Mouse (Mus musculus): ENCODE data around the gene Fbxl15. TPM values are rescaled to one million over a fixed set of nuclear protein-coding genes. Genes with fewer than 3 reads are reported as not detected.

Fbxl15 gene
- polyA plus RNA-seq (2014; fragmentation: Nextera tagmentation; extraction: Ambion mirVana): 10.9 and 15.1 TPM in 2 replicates

- H3K36me3 ChIP-seq (ENCODE audit: control insufficient read depth, insufficient read depth, low read length): peaks cover 2% of the 10 kb centered on the region; the same call in 1 of the 2 replicates
- H3K27me3 ChIP-seq (ENCODE audit: control insufficient read depth, insufficient read depth, low read length): peaks cover 52% of the 10 kb centered on the region
- ATAC-seq (ENCODE audit: insufficient number of reproducible peaks, low FRiP score, low TSS enrichment, low read depth): peak; percentile 84
- DNase-seq (ENCODE audit: low spot score): peak; percentile 93
- peak within 1 kb of the TSS; percentile 67 for H3K9ac ChIP-seq (ENCODE audit: low read length)
- peak within 1 kb of the TSS; percentile 99 for H3K4me2 ChIP-seq (ENCODE audit: low read depth, severe bottlenecking)
- peak within 1 kb of the TSS; percentile 59 for H3K27ac ChIP-seq (replicated peaks; ENCODE audit: low read depth, low read length)
- H3K4me1 ChIP-seq (ENCODE audit: control insufficient read depth, insufficient read depth, low read length): peaks cover 9% of the 10 kb centered on the region; the same call in 1 of the 2 replicates
- peak within 1 kb of the TSS; percentile 68 for H3K4me3 ChIP-seq (ENCODE audit: low read depth, low read length)
- WGBS: under 1% methylated on average over 80 of the region's 81 CpGs
- H3K9me3 ChIP-seq (ENCODE audit: control insufficient read depth, low read length): no peaks in the 10 kb centered on the region
Observed at GRCm38 (mm10) chr19:46328081-46329030, at the start of gene Fbxl15. Gene Fbxl15, plus strand, starts transcription at chr19:46328184.

GRCm38 (mm10) chr19:46282081-46282849 is 45.7 kb upstream of the Fbxl15 start:
- Histone ChIP-seq H3K27ac (replicated peaks; ENCODE audit: low read depth, low read length) (no peak overlapping the region), H3K27me3 (ENCODE audit: control insufficient read depth, insufficient read depth, low read length) (no peaks in the 10 kb centered on the region), H3K4me2 (ENCODE audit: low read depth, severe bottlenecking) (no peak overlapping the region), H3K9ac (ENCODE audit: low read length) (no peak overlapping the region), H3K4me3 (ENCODE audit: low read depth, low read length) (no peak overlapping the region), H3K36me3 (ENCODE audit: control insufficient read depth, insufficient read depth, low read length) (peaks cover 14% of the 10 kb centered on the region), H3K9me3 (ENCODE audit: control insufficient read depth, low read length) (no peaks in the 10 kb centered on the region), H3K4me1 (ENCODE audit: control insufficient read depth, insufficient read depth, low read length) (no peaks in the 10 kb centered on the region)
- no peak for ATAC-seq (ENCODE audit: insufficient number of reproducible peaks, low FRiP score, low TSS enrichment, low read depth)
- 89% methylated on average over 11 of the region's 11 CpGs for WGBS
- no peak for DNase-seq (ENCODE audit: low spot score)

GRCm38 (mm10) chr19:46284686-46285085 is 43.3 kb upstream of the Fbxl15 start:
- peaks cover 14% of the 10 kb centered on the region for H3K36me3 ChIP-seq (ENCODE audit: control insufficient read depth, insufficient read depth, low read length)
- ATAC-seq (ENCODE audit: insufficient number of reproducible peaks, low FRiP score, low TSS enrichment, low read depth): no peak

DNA sequence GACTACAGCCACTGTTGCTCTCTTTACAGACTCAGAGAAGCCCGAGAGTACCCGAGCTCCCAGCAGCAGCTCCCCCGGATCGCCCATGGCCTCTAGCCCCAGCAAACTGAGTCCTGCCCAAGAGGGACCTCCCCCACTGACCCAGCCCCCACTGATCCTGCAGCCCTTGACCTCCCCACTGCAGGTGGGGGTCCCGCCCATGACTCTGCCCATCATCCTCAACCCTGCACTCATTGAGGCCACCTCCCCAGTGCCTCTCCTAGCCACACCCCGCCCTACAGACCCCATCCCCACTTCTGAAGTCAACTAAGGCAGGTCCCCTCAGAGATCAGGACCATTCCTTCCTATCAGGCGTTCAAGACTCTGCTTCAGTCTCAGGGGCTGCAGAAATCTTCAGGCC is 42.4 kb upstream of the Fbxl15 start:
- H3K27ac ChIP-seq (replicated peaks; ENCODE audit: low read depth, low read length): no peak overlapping the region
- ATAC-seq (ENCODE audit: insufficient number of reproducible peaks, low FRiP score, low TSS enrichment, low read depth) (no peak), DNase-seq (ENCODE audit: low spot score) (no peak)
- H3K4me2 ChIP-seq (ENCODE audit: low read depth, severe bottlenecking): no peak overlapping the region
- H3K4me3 ChIP-seq (ENCODE audit: low read depth, low read length): no peak overlapping the region
- H3K4me1 ChIP-seq (ENCODE audit: control insufficient read depth, insufficient read depth, low read length): no peaks in the 10 kb centered on the region
- 86% methylated on average over 7 of the region's 7 CpGs for WGBS
- H3K9me3 ChIP-seq (ENCODE audit: control insufficient read depth, low read length): no peaks in the 10 kb centered on the region
- H3K36me3 ChIP-seq (ENCODE audit: control insufficient read depth, insufficient read depth, low read length): peaks cover 14% of the 10 kb centered on the region
- no peak overlapping the region for H3K9ac ChIP-seq (ENCODE audit: low read length)
- no peaks in the 10 kb centered on the region for H3K27me3 ChIP-seq (ENCODE audit: control insufficient read depth, insufficient read depth, low read length)

More at GRCm38 (mm10) chr19:46284686-46285085, 43.3 kb upstream of the Fbxl15 start:
- Histone ChIP-seq H3K27me3 (ENCODE audit: control insufficient read depth, insufficient read depth, low read length) (no peaks in the 10 kb centered on the region), H3K4me1 (ENCODE audit: control insufficient read depth, insufficient read depth, low read length) (no peaks in the 10 kb centered on the region), H3K4me2 (ENCODE audit: low read depth, severe bottlenecking) (no peak overlapping the region), H3K9ac (ENCODE audit: low read length) (no peak overlapping the region), H3K9me3 (ENCODE audit: control insufficient read depth, low read length) (no peaks in the 10 kb centered on the region), H3K4me3 (ENCODE audit: low read depth, low read length) (no peak overlapping the region), H3K27ac (replicated peaks; ENCODE audit: low read depth, low read length) (no peak overlapping the region)
- DNase-seq (ENCODE audit: low spot score): no peak
- WGBS: 93% methylated on average over 4 of the region's 4 CpGs

DNA sequence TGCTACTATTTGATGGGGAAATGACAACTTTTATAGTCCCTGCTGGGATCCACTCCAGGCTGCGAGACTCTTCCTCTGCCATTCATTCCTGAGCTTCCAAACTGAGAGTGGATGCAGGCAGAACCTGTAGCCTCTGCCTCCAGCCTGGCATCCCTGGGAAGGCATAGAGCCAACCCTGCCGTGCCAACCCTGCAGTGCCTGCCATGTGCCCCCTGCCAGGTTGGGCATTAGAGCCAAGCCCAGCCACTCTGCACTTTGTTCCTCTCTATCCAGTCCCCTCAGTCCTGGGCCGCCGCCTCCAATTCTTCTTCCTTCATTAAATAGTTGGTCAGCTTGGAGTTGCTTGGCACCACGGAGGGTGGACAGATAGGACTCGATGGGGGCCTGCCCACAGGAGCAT is 41.9 kb upstream of the Fbxl15 start:
- Histone ChIP-seq H3K4me2 (ENCODE audit: low read depth, severe bottlenecking) (no peak overlapping the region), H3K36me3 (ENCODE audit: control insufficient read depth, insufficient read depth, low read length) (peaks cover 14% of the 10 kb centered on the region), H3K27me3 (ENCODE audit: control insufficient read depth, insufficient read depth, low read length) (no peaks in the 10 kb centered on the region), H3K4me3 (ENCODE audit: low read depth, low read length) (no peak overlapping the region), H3K27ac (replicated peaks; ENCODE audit: low read depth, low read length) (no peak overlapping the region), H3K4me1 (ENCODE audit: control insufficient read depth, insufficient read depth, low read length) (no peaks in the 10 kb centered on the region), H3K9ac (ENCODE audit: low read length) (no peak overlapping the region), H3K9me3 (ENCODE audit: control insufficient read depth, low read length) (no peaks in the 10 kb centered on the region)
- DNase-seq (ENCODE audit: low spot score) (no peak), ATAC-seq (ENCODE audit: insufficient number of reproducible peaks, low FRiP score, low TSS enrichment, low read depth) (no peak)
- WGBS: 95% methylated on average over 6 of the region's 6 CpGs

GRCm38 (mm10) chr19:46286926-46287325 is 41.1 kb upstream of the Fbxl15 start:
- Histone ChIP-seq H3K4me3 (ENCODE audit: low read depth, low read length) (no peak overlapping the region), H3K4me2 (ENCODE audit: low read depth, severe bottlenecking) (no peak overlapping the region), H3K27me3 (ENCODE audit: control insufficient read depth, insufficient read depth, low read length) (no peaks in the 10 kb centered on the region), H3K4me1 (ENCODE audit: control insufficient read depth, insufficient read depth, low read length) (no peaks in the 10 kb centered on the region), H3K27ac (replicated peaks; ENCODE audit: low read depth, low read length) (no peak overlapping the region), H3K36me3 (ENCODE audit: control insufficient read depth, insufficient read depth, low read length) (peaks cover 14% of the 10 kb centered on the region), H3K9ac (ENCODE audit: low read length) (no peak overlapping the region), H3K9me3 (ENCODE audit: control insufficient read depth, low read length) (no peaks in the 10 kb centered on the region)
- no peak for ATAC-seq (ENCODE audit: insufficient number of reproducible peaks, low FRiP score, low TSS enrichment, low read depth)
- no peak for DNase-seq (ENCODE audit: low spot score)
- WGBS: 89% methylated on average over 3 of the region's 3 CpGs

- WGBS: 91% methylated on average over 3 of the region's 3 CpGs
- no peaks in the 10 kb centered on the region for H3K4me1 ChIP-seq (ENCODE audit: control insufficient read depth, insufficient read depth, low read length)
- H3K4me3 ChIP-seq (ENCODE audit: low read depth, low read length): no peak overlapping the region
- no peak overlapping the region for H3K4me2 ChIP-seq (ENCODE audit: low read depth, severe bottlenecking)
- DNase-seq (ENCODE audit: low spot score) (no peak), ATAC-seq (ENCODE audit: insufficient number of reproducible peaks, low FRiP score, low TSS enrichment, low read depth) (no peak)
- peaks cover 10% of the 10 kb centered on the region for H3K36me3 ChIP-seq (ENCODE audit: control insufficient read depth, insufficient read depth, low read length)
- no peaks in the 10 kb centered on the region for H3K9me3 ChIP-seq (ENCODE audit: control insufficient read depth, low read length)
- no peaks in the 10 kb centered on the region for H3K27me3 ChIP-seq (ENCODE audit: control insufficient read depth, insufficient read depth, low read length)
- no peak overlapping the region for H3K9ac ChIP-seq (ENCODE audit: low read length)
- H3K27ac ChIP-seq (replicated peaks; ENCODE audit: low read depth, low read length): no peak overlapping the region
Observed at GRCm38 (mm10) chr19:46287566-46287965, 40.4 kb upstream of the Fbxl15 start.

- no peak overlapping the region for H3K27ac ChIP-seq (replicated peaks; ENCODE audit: low read depth, low read length)
- H3K36me3 ChIP-seq (ENCODE audit: control insufficient read depth, insufficient read depth, low read length): 0 out of 2 replicates have a peak, but pooled peaks cover 3% of the 10 kb centered on the region
- H3K9me3 ChIP-seq (ENCODE audit: control insufficient read depth, low read length): no peaks in the 10 kb centered on the region
- no peaks in the 10 kb centered on the region for H3K27me3 ChIP-seq (ENCODE audit: control insufficient read depth, insufficient read depth, low read length)
- no peak overlapping the region for H3K4me3 ChIP-seq (ENCODE audit: low read depth, low read length)
- DNase-seq (ENCODE audit: low spot score): no peak
- H3K4me1 ChIP-seq (ENCODE audit: control insufficient read depth, insufficient read depth, low read length): no peaks in the 10 kb centered on the region
- ATAC-seq (ENCODE audit: insufficient number of reproducible peaks, low FRiP score, low TSS enrichment, low read depth): no peak
- WGBS: 69% methylated on average over 12 of the region's 12 CpGs
- no peak overlapping the region for H3K4me2 ChIP-seq (ENCODE audit: low read depth, severe bottlenecking)
- no peak overlapping the region for H3K9ac ChIP-seq (ENCODE audit: low read length)
Observed at GRCm38 (mm10) chr19:46290535-46291105, 37.4 kb upstream of the Fbxl15 start.

Data from limb, embryonic 11.5 days (tissue).